Mouse (Mus musculus) brain, embryonic 14.5 days (tissue): ENCODE measurements around the gene Kdm4a.

Experiments used
- CTCF ChIP-seq: fragments of 200-500 bp; IDR thresholded peaks from 2 replicates; pipeline ENCODE4 v1.5.1; 2012; ENCODE audit warnings: inconsistent platforms, mild to moderate bottlenecking, moderate library complexity, borderline replicate concordance; ENCODE audit not compliant: insufficient read depth, insufficient read length; ENCODE audit errors: extremely low read depth
- POLR2A ChIP-seq: fragments of 200-500 bp; IDR thresholded peaks from 2 replicates; pipeline ENCODE4 v1.6.1; 2012; ENCODE audit warnings: mild to moderate bottlenecking, inconsistent platforms, borderline replicate concordance; ENCODE audit not compliant: poor library complexity, insufficient read depth, insufficient read length, severe bottlenecking; ENCODE audit errors: extremely low read depth

DNA sequence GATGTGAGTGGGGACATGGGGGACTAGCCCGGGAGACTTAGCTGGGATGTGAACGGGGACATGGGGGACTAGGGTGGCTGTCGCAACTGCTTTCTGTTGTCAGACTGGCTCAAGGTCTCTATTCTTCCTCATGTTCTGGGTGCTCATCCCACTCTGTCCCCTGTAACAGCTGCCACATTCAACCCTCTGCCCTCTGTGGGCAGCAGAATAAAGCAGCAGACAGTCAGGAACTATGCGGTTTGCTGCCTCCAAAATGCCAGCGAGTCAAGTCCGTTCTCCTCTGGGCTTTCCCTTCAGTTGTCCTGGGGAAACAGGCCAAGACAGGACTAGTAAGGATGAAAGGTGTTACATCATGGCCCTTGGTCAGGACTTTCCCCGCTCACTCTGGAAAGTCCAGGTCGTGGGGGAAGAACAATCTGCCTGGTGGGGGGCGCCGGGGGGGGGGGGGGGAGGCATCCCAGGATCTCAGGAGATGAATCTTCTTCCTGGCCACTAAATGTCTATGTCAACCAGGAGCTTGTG, 30.7 kb downstream of the Kdm4a start:
- TF ChIP-seq CTCF, result no peak
- TF ChIP-seq POLR2A, result no peak
